Mouse (Mus musculus) frontal cortex, postnatal 36 days (tissue): ENCODE measurements around the gene Ap2b1.
A peak's percentile ranks its signal among the peaks of the same experiment; 100 is the strongest.
"Not testable (repeated sequence)": the region's sequence is repeated elsewhere in the genome, so short reads cannot be mapped to it uniquely, and the experiment has no call there.

Source experiments
- DNase-seq, 2 experiments: peaks; one replicate each; pipeline ENCODE4 v3.0.0; 2022; ENCODE audit warnings: low spot score in 2 of 2

The Ap2b1 gene

DNA sequence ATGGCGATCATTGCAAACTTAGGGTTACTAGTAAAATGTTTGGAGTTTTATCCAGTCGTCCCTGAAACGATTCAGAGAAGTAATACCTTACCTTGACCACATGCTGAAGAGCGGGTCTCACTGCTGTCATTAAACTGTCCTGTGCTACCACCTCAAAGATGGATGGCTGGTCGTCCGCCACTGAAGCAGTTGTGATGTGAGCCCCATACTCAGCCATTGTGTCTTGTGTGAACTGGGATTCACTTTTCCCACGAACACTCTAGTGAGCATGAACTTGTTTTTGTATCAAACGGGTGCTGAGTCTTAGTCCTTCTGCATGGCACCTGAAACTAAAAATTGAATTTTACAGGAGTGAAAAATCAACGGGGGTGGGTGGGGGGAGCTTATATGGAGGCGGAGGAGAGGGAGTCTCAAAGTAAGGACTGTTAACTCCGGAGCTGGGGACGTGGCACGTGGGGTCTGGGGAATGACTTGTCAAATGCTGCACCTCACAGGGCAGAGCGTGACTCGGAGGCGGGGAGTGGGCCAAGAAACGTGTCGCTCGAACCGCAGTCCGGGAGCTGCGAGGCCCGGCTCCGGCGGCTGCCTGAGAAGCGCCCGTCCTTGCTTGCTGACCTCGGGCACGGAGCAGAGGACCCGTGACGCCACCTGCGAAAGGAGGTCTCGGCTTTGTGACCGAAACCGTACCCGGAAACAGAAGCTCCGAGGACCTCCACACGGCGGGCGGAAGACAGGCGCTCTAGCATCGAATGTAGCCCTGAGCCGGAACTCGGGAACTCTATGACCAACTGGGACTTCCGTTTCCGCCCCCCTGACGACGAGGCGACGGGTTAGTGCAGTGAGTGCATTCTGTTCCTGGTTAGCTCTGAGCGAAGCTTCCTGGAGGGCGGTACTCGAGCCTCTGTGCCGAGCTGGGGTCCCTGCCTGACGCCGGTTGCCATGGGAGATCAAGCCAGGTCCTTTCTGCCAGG is at the start of gene Ap2b1:
Ap2b1 (plus strand) TSS at position 800 of the 971 bp plus-strand sequence.
- peak; percentile 94 to 97 for DNase-seq

DNA sequence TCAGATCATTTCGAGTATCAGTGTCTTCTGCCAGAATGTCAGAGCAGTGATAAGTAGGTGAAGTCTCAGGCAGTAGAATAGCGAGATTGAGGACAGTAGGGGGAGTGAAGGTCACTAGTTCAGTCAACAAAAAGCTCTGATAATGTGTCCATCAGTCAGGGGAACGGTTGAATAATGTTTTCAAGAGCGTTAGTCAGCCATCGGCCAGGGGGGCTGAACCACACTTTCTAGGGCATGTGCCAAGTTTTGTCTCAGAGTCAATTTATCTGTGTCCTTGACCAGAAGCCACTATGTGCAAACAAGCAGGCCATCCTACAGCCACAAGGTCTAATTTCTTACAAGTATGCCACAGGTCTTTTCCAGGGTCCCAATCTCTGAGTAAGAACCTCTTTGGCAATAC is 41.6 kb upstream of the Ap2b1 start:
- DNase-seq, result not testable (repeated sequence)

DNA sequence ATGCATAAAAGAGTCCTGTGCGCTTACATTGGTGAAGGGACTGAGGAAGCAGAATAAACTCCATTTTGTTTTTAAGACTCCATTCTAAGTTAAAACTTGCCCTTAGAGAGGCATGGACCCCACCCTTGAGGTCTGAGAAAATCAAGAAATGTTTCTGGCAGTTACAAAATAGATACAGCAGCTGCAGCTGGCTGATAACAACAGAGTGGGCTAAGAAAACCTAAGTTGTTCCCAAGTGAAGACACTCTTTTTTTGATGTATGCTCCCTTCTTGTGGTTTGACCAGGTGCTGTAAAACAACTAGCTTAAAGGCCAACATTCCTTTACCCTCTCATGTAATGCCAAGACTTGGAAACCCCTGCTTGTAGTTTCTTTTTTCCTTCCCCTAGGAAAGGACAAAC is 36.2 kb upstream of the Ap2b1 start:
- DNase-seq, result no peak

DNA sequence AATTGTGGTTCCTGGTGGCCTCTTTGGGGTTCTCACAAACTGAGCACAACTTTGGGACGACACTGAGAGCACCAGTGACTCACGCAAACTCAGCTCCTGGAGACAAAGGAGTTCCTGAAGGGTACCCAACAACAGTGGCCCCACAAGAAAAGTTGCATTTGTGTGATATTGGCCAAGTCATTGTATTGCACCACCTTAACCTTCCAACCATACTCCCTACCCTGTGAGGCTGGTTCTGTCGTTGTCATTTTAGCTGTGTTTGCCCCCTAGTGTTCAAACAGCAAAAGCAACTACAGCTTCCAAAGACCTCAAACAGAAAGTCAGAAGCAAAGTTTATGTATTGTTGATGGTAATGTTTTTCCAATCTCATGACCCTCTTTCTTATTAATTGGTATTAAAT is 35.7 kb upstream of the Ap2b1 start:
- DNase-seq, result no peak

DNA sequence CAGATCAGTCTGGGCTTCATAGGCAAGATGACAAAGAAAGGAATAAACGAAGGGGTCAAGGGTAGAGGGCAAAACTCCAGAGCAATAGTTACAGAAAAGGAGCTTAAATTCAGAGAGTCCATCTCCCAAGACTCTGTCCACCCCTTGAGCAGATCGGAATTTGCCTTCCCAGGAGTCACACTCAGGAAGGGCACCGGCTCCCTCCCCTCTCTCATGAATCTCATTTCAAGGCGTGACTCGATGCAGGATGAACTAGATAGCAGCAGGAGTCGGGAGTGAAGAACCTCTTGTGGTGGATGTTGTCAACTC is 28.0 kb upstream of the Ap2b1 start:
- no peak for DNase-seq

DNA sequence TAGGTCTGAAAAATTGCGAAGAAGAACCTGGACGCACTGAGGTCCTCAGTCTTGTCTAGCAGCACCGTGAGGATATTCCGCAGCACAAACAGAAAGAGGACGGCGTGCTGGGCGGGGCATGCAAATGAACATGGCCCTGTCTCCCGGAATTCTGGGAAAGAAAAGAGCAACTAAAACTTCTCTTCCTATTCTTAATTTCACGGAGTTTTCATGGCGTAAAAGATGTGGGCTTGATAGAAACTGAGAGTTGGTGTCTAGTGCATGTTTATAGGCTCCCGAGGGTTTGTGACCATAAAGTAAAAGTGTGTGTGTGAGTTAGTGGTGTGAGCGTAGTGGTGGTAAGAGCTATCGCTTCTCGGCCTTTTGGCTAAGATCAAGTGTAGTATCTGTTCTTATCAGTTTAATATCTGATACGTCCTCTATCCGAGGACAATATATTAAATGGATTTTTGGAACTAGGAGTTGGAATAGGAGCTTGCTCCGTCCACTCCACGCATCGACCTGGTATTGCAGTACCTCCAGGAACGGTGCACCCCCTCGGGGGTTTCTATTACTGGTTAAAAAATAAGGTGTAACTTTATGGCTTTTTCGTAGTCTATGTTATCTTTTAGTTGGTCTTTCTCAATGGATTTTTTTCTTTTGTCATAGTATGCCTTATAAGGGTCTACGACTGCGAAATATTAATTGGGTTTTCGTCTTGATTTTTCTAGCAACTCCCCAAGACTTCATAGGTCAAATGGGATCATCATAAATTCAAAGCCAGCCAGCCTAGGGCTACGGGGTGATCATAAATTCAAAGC is 27.5 kb upstream of the Ap2b1 start:
- DNase-seq, result peak; percentile 78 to 84

DNA sequence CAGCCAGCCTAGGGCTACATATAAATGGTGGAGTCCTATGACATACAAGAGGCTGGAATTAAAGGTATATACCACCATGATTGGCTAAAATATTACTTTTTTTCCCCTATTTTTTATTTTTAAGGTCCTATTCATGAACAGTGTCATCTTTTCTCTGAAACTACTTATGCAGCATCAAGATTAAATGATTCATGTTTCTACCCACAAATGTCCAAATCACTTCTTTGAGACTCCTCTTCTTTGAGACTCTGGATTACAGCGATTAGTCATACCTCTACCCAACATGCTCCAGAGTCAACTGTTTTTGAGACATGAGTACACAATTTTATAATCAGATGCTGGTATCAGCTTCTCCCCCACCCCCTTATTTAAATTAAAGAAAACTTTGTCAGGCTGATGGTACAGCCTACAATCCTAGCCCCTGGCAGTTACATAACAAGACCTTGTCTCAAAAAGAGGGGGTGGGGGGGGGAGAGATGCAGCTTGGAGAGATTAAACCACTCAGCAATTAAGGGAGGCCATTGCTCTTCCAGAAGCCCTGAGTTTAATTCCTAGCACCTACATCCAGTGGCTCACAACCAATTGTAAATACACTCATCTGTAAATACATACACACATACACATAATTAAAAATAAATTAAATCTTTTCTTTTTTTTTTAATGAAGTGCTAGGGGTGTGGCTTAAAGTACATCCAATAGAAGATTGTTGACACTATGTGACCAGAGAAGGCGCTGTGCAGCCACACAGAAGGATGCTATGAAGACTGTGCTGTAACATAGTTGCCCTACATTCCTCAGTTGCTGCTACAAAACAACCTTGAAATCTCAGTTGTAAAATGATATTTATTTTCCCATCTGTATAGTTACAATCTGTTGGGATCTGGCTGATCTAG is 26.6 kb upstream of the Ap2b1 start:
- no peak for DNase-seq

DNA sequence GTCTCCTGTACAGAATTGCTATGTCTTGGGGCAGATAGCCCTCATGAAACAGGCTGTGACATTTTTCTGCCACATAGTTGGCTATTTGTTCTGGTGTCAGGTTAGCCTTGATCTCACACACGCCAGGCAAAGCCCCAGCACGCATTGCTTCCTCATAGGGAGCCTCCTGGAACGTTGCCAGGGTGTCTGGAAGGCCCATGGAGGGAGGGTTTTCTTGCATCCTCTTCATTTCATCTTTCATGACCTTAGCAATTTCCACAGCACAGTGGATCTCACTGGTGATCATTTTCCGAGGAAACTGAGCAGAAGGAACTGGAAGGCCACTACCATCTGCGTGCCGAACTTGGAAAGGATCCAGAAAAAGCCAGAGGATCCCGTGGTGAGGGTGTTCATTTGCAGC is 22.6 kb upstream of the Ap2b1 start:
- DNase-seq, result no peak

DNA sequence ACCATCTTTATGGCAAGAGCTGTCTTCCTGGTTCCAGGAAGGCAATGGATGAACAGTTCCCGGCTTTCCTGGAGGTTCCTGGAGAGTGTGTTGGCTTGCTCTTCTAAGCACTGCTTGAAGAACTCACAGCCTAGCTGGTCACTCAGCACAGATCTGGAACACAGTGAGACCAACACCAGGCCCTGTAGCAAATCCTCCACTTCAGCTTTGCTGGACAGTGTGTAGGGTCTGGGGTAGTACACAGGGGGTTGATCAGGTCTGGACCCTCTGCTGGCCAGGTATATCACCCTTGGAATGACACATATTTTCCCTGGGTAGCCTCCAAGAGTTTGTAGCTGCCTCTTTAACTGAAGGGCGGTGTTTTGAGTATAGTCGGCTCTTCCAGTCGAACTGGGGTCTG is 19.8 kb upstream of the Ap2b1 start:
- DNase-seq, result no peak

DNA sequence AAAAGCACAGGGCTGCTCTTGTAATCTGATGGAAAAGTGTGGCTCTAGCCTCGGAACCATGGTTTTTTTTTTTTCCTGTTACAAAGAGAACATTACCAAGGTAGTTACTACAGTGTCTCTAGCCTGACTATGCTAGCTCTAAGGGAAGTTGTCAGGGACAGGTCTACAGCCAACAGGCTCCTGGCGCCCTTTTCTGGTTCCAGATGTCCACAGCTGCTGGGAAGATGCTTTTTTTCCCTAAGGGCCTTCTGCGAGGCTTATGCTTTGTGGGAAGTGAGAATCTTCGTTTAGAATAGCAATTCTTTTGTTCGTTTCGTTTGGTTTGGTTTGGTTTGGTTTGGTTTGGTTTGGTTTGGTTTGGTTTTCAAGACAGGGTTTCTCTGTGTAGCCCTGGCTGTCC is 19.1 kb upstream of the Ap2b1 start:
- no peak for DNase-seq

DNA sequence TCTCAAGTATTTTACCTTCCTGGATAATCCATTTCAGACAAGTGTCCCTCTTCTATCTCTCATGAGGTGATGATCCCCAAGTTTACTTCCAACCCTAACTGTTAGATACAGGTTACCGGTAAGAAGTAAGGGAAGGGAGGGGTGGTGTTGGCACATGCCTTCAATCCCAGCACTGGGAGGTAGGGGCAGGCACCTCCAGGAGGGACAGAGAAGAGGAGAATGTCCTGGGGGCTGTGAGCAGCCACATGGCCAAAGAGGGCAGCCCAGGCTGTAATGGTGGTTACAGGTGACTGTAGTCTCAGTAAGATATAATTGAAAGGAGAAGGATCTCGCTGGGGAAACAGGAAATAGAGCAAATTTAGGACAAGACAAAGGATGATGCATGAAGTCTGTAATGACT is 16.7 kb upstream of the Ap2b1 start:
- DNase-seq, result no peak

DNA sequence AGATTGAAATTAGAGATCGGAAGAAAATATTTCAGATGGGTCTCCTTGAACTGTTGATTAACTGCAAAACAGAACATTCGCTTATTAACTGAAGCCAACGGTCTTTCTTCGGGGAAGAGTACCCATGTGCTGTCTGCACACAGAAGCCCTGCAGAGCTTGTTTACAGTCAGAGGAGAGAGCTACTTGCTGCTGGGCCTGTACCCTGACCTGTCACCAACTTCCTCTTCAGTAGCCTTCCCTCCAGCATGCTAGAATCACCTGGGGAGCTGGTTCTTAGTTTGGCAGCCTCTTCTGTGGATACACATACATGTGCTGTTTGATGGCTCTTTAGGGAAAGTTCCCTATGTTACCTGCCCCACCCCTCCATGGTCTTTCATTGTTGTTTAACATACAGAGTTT is 13.2 kb upstream of the Ap2b1 start:
- DNase-seq, result no peak

DNA sequence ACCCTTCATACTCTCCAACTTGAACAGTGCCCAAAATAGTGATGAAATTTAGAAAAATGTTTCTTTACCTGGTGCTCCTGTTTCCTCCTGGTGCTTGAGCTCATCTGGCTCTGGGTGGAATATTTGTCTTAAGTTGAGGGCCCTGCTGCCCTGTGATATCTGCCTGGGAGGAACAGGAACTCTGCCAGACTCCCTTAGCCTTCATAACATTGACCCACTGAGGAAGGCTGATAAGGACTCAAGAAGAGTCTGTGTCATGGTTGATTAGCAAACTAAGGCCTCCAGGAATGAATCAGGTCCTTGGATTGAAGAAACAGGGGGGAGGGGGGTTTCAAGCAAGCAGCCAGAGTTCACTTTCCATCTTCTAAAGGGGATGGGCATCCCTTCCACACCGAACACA is 12.3 kb upstream of the Ap2b1 start, which contains the start of gene Slfn14:
Slfn14 (minus strand) TSS at position 161 of the 400 bp plus-strand sequence.
- no peak for DNase-seq

DNA sequence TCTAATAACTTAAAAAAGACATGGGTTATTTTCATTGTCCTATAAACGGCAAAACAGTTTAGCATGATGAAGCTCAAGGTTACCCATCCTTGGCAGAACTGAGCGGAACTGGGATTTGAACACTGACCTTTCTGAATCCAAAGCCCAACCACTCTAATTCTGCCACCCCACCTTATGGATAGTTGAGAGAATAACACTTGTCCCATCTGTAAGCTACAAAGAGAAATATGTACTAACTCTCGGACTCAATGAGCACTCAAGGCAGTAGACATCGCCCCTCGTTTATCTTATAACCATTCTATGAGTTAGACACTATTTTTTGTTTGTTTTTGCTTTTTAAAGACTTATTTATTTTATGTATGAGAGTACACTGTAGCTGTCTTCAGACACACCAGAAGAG is 9.8 kb upstream of the Ap2b1 start:
- DNase-seq, result no peak

DNA sequence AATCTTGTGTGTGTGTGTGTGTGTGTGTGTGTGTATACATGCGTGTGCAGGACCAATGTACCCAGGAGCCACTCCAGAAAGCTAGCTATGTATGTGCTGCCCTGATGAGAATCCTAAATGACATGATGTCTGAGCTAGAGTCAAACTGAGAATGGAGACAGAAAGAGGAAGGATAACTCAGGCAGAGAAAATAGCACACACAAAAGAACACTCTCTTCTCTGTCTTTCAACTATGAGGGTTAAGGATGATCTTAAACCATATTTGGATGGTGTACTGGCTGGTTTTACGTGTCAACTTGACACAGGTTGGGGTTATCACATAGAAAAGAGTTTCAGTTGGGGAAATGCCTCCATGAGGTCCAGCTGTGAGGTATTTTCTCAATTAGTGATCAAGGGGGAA is 9.2 kb upstream of the Ap2b1 start:
- DNase-seq, result no peak

DNA sequence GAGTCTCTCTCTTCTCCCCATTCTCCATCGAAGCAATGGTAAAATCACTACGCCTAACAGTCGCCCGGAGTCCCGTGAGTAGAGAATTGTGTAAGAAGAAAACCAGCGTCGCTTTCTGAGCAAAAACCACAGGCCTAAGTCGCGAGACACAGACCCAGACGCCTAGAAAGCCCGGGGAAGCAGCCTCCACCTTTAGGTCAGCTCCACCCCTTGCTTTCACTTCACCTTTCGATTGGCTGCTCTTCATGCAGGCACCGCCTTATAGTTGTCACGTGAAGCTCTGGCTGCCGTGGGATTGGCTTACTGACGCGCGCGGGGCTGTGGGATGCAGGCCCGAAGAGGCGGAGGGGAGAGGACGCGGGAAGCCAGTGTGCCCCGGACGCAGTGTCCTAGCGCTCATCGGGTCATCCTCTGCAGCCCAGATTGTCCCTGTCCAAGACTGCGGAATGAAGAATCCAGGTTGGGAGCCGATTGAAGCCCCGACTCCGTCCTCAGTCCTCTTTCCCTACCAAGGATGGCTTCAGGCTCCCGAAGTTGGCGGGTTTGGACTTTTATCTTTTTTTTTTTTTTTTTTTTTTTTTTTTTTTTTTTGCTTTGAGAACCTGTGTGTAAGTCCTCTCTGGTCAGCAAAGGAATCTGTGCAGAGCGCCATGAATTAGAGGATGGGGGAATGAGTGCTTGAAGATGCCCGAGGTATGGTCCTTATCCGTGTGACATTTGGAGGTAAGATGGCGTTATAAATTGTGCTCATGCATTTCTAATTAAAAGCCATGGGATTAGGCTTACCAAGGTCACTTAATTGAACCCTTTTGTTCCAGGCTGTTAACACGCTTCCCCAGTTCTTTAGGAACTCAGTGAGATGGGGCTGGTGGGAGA is 7.2 kb upstream of the Ap2b1 start:
- peak; percentile 91 to 95 for DNase-seq

DNA sequence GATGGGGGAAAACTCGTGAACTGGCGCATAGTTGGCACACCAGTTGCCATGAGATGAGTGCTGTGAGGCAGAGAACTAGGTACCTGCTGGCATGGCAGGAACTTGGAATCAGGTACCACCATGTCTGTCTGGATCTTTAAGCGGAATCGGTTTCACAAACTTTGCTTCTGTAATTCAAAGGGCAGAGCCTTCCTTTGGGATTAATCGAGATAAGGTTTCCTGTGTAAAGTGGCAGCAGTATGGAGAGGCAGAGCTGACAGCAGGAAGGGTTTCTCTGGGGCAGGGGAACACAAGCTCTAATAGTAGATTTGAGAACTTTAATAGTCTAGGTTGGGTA is 6.6 kb upstream of the Ap2b1 start:
- DNase-seq, result no peak

DNA sequence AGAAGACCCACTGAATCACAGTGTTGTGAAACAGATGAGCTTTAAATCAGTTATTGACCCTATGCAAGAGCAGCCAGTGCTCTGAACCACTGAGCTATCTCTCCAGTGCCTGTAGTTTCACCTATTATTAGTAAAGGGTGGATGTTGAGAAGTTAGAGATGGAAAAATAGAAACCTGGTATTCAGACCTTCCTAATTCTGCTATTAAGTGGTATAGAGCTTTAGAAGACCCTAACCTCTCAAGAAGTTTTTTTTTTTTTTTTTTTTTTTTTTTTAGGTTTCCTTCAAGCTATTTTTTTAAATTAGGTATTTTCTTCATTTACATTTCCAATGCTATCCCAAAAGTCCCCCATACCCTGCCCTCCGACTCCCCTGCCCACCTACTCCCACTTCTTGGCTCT is 5.6 kb upstream of the Ap2b1 start:
- DNase-seq, result no peak

DNA sequence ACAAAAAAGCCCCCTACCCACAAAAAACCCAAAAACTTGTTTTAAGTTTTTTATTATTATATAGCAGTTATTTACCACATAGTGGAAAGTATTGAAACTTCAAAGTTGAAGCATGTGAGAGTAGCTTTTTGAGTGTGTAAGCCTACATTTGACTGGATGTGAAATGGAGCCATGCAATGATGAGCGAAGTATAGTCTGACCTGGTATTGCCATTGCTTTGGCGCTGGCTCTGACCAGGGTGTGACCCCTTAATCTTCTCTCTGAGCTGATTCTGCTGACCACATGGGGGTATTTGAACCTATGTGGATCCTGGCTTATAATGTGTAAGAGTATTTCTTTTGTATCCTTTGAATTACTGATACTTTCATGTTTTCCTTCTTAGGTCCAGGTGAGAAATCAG is 4.7 kb upstream of the Ap2b1 start:
- DNase-seq, result no peak

DNA sequence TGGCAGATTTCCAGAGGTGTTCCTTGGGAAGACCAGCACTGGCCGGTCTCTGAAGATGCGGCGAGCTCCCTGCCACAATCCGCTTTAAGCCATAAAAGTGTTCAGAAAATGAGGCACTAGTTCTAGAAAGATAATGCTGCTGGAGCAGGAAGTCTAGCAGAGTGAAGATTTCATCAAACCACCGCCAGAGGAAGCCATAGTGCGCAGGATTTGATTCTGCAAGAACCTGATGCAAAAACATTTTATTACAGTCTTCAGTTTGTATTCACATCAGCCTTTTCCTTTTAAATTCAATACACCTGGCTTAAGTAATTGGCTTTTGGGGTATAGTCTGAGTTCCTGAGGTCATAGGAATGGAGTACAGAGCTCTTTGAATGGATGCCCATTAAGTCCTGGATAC is 1.0 kb upstream of the Ap2b1 start:
- DNase-seq, result no peak

DNA sequence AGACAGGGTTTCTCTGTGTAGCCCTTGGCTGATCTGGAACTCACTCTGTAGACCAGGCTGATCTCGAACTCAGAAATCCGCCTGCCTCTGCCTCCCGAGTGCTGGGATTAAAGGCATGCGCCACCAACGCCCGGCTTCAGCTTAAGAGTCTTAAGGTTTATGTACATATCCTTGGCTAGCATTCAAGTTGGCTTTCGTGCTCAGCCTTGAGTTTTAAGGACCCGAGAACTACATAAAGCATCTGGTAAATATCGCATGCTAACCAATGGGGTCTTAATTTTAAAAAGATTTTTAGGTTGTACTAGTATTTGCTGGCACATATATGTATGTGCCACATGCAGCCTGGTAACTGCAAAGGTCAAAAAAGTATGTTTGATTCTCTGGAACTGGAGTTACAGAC is 900 bp downstream of the Ap2b1 start:
- DNase-seq, result no peak
